In the genomic region with DNA sequence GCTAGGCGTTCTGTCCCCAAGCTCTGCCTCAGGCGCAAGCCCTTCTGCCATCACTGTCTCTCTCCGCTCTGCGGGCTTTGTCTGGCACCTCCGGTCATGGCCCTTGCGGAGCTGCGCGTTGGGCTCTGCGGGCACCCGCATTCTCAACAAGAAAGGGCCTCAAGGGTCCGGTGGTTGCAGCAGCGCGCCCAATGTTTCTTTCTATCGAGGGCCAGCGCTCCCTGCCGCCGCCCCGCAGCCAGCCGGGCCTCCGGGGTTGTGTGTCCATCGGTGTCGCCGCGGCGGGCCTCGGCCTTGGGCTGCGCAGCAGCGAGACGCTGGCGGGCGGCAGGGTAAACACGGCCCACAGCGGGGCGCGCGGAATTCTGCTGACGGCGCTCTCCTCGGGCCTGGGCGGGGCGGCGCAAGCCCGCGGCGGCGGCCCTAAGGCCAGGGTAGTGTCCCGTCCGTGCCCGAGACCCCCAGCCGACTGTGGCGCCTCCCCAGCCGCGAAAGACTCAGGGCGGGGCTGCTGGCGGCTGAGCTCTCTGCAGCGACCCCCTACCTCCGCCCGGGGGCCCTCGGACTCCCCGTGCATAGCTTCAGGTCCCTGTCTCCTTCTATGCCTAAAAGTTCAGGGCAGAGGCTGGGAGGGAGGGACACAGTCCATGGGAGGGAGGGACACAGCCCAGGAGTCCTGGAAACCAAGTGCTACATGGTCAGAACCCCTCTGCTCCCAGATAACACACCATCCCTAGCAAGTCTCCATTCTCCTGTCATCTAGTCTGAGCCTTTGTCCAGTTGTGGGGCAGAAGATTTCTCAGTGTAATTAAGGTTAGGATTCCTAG, we compare ENCODE assay signal across 9 mouse cellular contexts.
DNase-seq lines count a peak whose midpoint lies in the region; ATAC-seq and TF ChIP-seq lines count a peak whose summit lies in the region.
"Had no signal": no experiment of that assay in that cellular context is flagged by ENCODE, and none has a peak within 500 bp of the region (broad histone marks: within the 10 kb centered on the region; RNA-seq: fewer than 3 reads in every experiment).

No protein-coding gene starts in this region.

- WGBS in embryonic facial prominence, embryonic 10.5 days, result 16% methylated on average over 60 of the region's 60 CpGs
- 10% methylated on average over 41 of the region's 60 CpGs for WGBS in heart, embryonic 11.5 days (ENCODE audit: insufficient replicate concordance)
- WGBS in kidney, embryonic 15.5 days, result 15% methylated on average over 52 of the region's 60 CpGs
- whole genome bisulfite sequencing in olfactory bulb, adult 2 months, result 26% methylated on average over 59 of the region's 60 CpGs

- TF ChIP-seq POLR2A in olfactory bulb, adult 2 months (IDR thresholded peaks at IDR 0.05; ENCODE audit: insufficient read depth, low read depth, low read length), result no peak

- peaks cover 63% of the 10 kb centered on the region for H3K4me1 ChIP-seq in embryonic facial prominence, embryonic 10.5 days
- no peaks in the 10 kb centered on the region for H3K4me1 ChIP-seq in heart, embryonic 11.5 days (ENCODE audit: control insufficient read depth, insufficient read depth, low read length)
- peaks cover 61% of the 10 kb centered on the region for H3K4me1 ChIP-seq in kidney, embryonic 15.5 days
- H3K4me1 ChIP-seq in olfactory bulb, adult 2 months (ENCODE audit: control insufficient read depth, insufficient read depth, low read length), result peaks cover 14% of the 10 kb centered on the region

- peak overlapping the region; percentile 84 for H3K27ac ChIP-seq in embryonic facial prominence, embryonic 10.5 days (replicated peaks)
- H3K27ac ChIP-seq in heart, embryonic 11.5 days (ENCODE audit: low read depth, low read length), result 0 out of 2 replicates have a peak overlapping the region, but pooled peaks have one; percentile 29
- peak overlapping the region; percentile 75 for H3K27ac ChIP-seq in kidney, embryonic 15.5 days
- no peak overlapping the region for H3K27ac ChIP-seq in olfactory bulb, adult 2 months (ENCODE audit: insufficient read depth, low read depth, low read length)

- peak; percentile 62 for DNase-seq in kidney, adult 18-20 months
- no peak for DNase-seq in kidney, adult 11 months
- DNase-seq in embryonic facial prominence, embryonic 10.5 days (ENCODE audit: low spot score), result peak; percentile 64
- DNase-seq in lung, adult 18-20 months, result peak; percentile 47
- DNase-seq in B cell, adult 2 months, result no peak

- no peaks in the 10 kb centered on the region for H3K9me3 ChIP-seq in embryonic facial prominence, embryonic 10.5 days
- no peaks in the 10 kb centered on the region for H3K9me3 ChIP-seq in heart, embryonic 11.5 days (replicated peaks; ENCODE audit: control insufficient read depth, low read length)
- no peaks in the 10 kb centered on the region for H3K9me3 ChIP-seq in kidney, embryonic 15.5 days (replicated peaks)

- ATAC-seq in heart, embryonic 11.5 days (replicated peaks; ENCODE audit: insufficient number of reproducible peaks, low FRiP score, low TSS enrichment), result peak; percentile 61
- ATAC-seq in kidney, embryonic 15.5 days (replicated peaks; ENCODE audit: low FRiP score), result peak; percentile 75

- H3K27me3 ChIP-seq in embryonic facial prominence, embryonic 10.5 days (replicated peaks; ENCODE audit: low read depth, poor library complexity, severe bottlenecking), result peaks cover 100% of the 10 kb centered on the region
- H3K27me3 ChIP-seq in heart, embryonic 11.5 days (ENCODE audit: control insufficient read depth, insufficient read depth, low read length), result peaks cover 47% of the 10 kb centered on the region
- H3K27me3 ChIP-seq in kidney, embryonic 15.5 days, result peaks cover 70% of the 10 kb centered on the region

- H3K9ac ChIP-seq in heart, embryonic 11.5 days (ENCODE audit: low read depth, low read length), result peak overlapping the region; percentile 65
- H3K9ac ChIP-seq in kidney, embryonic 15.5 days, result peak overlapping the region; percentile 44

- no peaks in the 10 kb centered on the region for H3K36me3 ChIP-seq in embryonic facial prominence, embryonic 10.5 days (replicated peaks)
- no peaks in the 10 kb centered on the region for H3K36me3 ChIP-seq in heart, embryonic 11.5 days (ENCODE audit: control insufficient read depth, insufficient read depth, low read length)
- no peaks in the 10 kb centered on the region for H3K36me3 ChIP-seq in kidney, embryonic 15.5 days

- no peak for TF ChIP-seq CTCF in olfactory bulb, adult 2 months (IDR thresholded peaks at IDR 0.05; ENCODE audit: insufficient read depth, low read depth, low read length)

- peak overlapping the region; percentile 56 for H3K4me3 ChIP-seq in embryonic facial prominence, embryonic 10.5 days
- H3K4me3 ChIP-seq in heart, embryonic 11.5 days (ENCODE audit: low read depth, low read length), result peak overlapping the region; percentile 35
- H3K4me3 ChIP-seq in kidney, embryonic 15.5 days (replicated peaks), result peak overlapping the region; percentile 38
- peak overlapping the region; percentile 49 for H3K4me3 ChIP-seq in olfactory bulb, adult 2 months (ENCODE audit: insufficient read depth, low read depth, low read length)
- H3K4me3 ChIP-seq: erythroblast, embryonic 14.5 days had no signal

- peak overlapping the region; percentile 59 for H3K4me2 ChIP-seq in heart, embryonic 11.5 days
- H3K4me2 ChIP-seq in kidney, embryonic 15.5 days, result peak overlapping the region; percentile 62

Comparison
In these comparisons a context has a peak if more than half of its experiments do, and no peak if none do; other contexts are left out.
1. DNase-seq: peak in kidney, adult 18-20 months (single experiment), embryonic facial prominence, embryonic 10.5 days (single experiment) and lung, adult 18-20 months (2 of 2); none in kidney, adult 11 months (single experiment) and B cell, adult 2 months (0 of 2).
2. Peak in every context shown above with its lines, with median percentiles within 50 percentile points of each other: H3K4me3 ChIP-seq.